Mouse (Mus musculus) embryonic facial prominence, embryonic 13.5 days (tissue): ENCODE measurements at regions not wholly inside any gene's neighbourhood (a gene's known extent, or its start where the extent isn't known, plus 50 kb on each side); places are given as distances from the start of the nearest gene placed in this dataset.

Experiments used
- ATAC-seq: fragments of 200-750 bp; cut with Nextera tagmentation; 2 replicates; pipeline ENCODE4 v1.8.0; 2017; ENCODE audit warnings: low read depth; ENCODE audit not compliant: insufficient number of reproducible peaks, insufficient read depth, low FRiP score, low TSS enrichment
- H3K27ac ChIP-seq: fragments of 300-500 bp; sonication (generic); 2 replicates; pipeline ENCODE4 v1.5.1; 2015; ENCODE audit warnings: moderate library complexity, mild to moderate bottlenecking, inconsistent platforms
- H3K27me3 ChIP-seq: fragments of 300-500 bp; sonication (generic); 2 replicates; pipeline ENCODE4 v1.6.1; 2015; ENCODE audit warnings: mild to moderate bottlenecking, inconsistent platforms
- H3K36me3 ChIP-seq: fragments of 300-500 bp; sonication (generic); 2 replicates; pipeline ENCODE4 v1.6.1; 2015; ENCODE audit warnings: mild to moderate bottlenecking, inconsistent platforms
- H3K4me1 ChIP-seq: fragments of 300-500 bp; sonication (generic); 2 replicates; pipeline ENCODE4 v1.6.1; 2015; ENCODE audit warnings: inconsistent platforms
- H3K4me2 ChIP-seq: fragments of 300-500 bp; sonication (generic); 2 replicates; pipeline ENCODE4 v1.6.1; 2015; ENCODE audit warnings: moderate library complexity, mild to moderate bottlenecking, inconsistent platforms
- H3K4me3 ChIP-seq: fragments of 300-500 bp; sonication (generic); 2 replicates; pipeline ENCODE4 v1.5.1; 2015; ENCODE audit warnings: mild to moderate bottlenecking, inconsistent platforms
- H3K9ac ChIP-seq: fragments of 300-500 bp; sonication (generic); 2 replicates; pipeline ENCODE4 v1.6.1; 2015; ENCODE audit warnings: mild to moderate bottlenecking, inconsistent platforms
- H3K9me3 ChIP-seq: fragments of 300-500 bp; sonication (generic); 2 replicates; pipeline ENCODE4 v1.6.1; 2016; ENCODE audit warnings: inconsistent platforms
- WGBS: fragments of 180-500 bp; shearing (Covaris S2); methylation state at CpG from one replicate; pipeline ENCODE4 v1.1.7; 2015; ENCODE audit warnings: mixed read lengths; 5-methylcytosine and 5-hydroxymethylcytosine counted together

- no peaks in the 10 kb centered on the region for H3K9me3 ChIP-seq
- peaks cover 5% of the 10 kb centered on the region; the same call in 1 of the 2 replicates for H3K4me1 ChIP-seq
- H3K36me3 ChIP-seq, result no peaks in the 10 kb centered on the region
- no peaks in the 10 kb centered on the region for H3K27me3 ChIP-seq
- no peak overlapping the region for H3K4me2 ChIP-seq
- no peak for ATAC-seq
- WGBS, result 79% methylated on average over 2 of the region's 2 CpGs
- no peak overlapping the region for H3K9ac ChIP-seq
- no peak overlapping the region for H3K4me3 ChIP-seq
- no peak overlapping the region for H3K27ac ChIP-seq
Measured at GRCm38 (mm10) chr10:8016741-8017140, 60.7 kb upstream of the Tab2 start.

GRCm38 (mm10) chr10:8011744-8012143 is 55.7 kb upstream of the Tab2 start:
- no peaks in the 10 kb centered on the region for H3K27me3 ChIP-seq
- H3K4me3 ChIP-seq, result no peak overlapping the region
- H3K36me3 ChIP-seq, result no peaks in the 10 kb centered on the region
- no peak overlapping the region for H3K27ac ChIP-seq
- 50% methylated on average over 4 of the region's 4 CpGs for WGBS
- H3K4me1 ChIP-seq, result no peaks in the 10 kb centered on the region
- ATAC-seq, result no peak
- no peak overlapping the region for H3K4me2 ChIP-seq
- H3K9ac ChIP-seq, result no peak overlapping the region
- H3K9me3 ChIP-seq, result no peaks in the 10 kb centered on the region

GRCm38 (mm10) chr10:8011138-8011537 is 55.1 kb upstream of the Tab2 start:
- H3K4me2 ChIP-seq, result no peak overlapping the region
- H3K4me1 ChIP-seq, result no peaks in the 10 kb centered on the region
- H3K9me3 ChIP-seq, result no peaks in the 10 kb centered on the region
- H3K4me3 ChIP-seq, result no peak overlapping the region
- ATAC-seq, result no peak
- H3K27me3 ChIP-seq, result no peaks in the 10 kb centered on the region
- no peak overlapping the region for H3K9ac ChIP-seq
- H3K27ac ChIP-seq, result no peak overlapping the region
- 84% methylated on average over 9 of the region's 9 CpGs for WGBS
- no peaks in the 10 kb centered on the region for H3K36me3 ChIP-seq

- Histone ChIP-seq H3K4me3 (no peak overlapping the region), H3K36me3 (no peaks in the 10 kb centered on the region), H3K27ac (no peak overlapping the region), H3K4me2 (no peak overlapping the region), H3K9me3 (no peaks in the 10 kb centered on the region), H3K9ac (no peak overlapping the region), H3K4me1 (no peaks in the 10 kb centered on the region), H3K27me3 (no peaks in the 10 kb centered on the region)
- ATAC-seq, result no peak
- 76% methylated on average over 1 of the region's 1 CpGs for WGBS
Measured at GRCm38 (mm10) chr10:8009855-8010254, 53.8 kb upstream of the Tab2 start.

GRCm38 (mm10) chr10:8007990-8008368 is 51.9 kb upstream of the Tab2 start:
- no peaks in the 10 kb centered on the region for H3K36me3 ChIP-seq
- H3K4me3 ChIP-seq, result no peak overlapping the region
- no peak for ATAC-seq

GRCm38 (mm10) chr10:8007286-8007989 is 51.4 kb upstream of the Tab2 start:
- Histone ChIP-seq H3K27me3 (no peaks in the 10 kb centered on the region), H3K4me3 (no peak overlapping the region), H3K27ac (no peak overlapping the region), H3K4me1 (no peaks in the 10 kb centered on the region), H3K36me3 (no peaks in the 10 kb centered on the region), H3K9me3 (no peaks in the 10 kb centered on the region), H3K9ac (no peak overlapping the region), H3K4me2 (no peak overlapping the region)
- WGBS, result 72% methylated on average over 5 of the region's 5 CpGs
- ATAC-seq, result no peak

More at GRCm38 (mm10) chr10:8007990-8008368, 51.9 kb upstream of the Tab2 start:
- no peaks in the 10 kb centered on the region for H3K27me3 ChIP-seq
- H3K9ac ChIP-seq, result no peak overlapping the region
- 54% methylated on average over 3 of the region's 3 CpGs for WGBS
- no peaks in the 10 kb centered on the region for H3K9me3 ChIP-seq
- H3K27ac ChIP-seq, result no peak overlapping the region
- no peak overlapping the region for H3K4me2 ChIP-seq
- H3K4me1 ChIP-seq, result no peaks in the 10 kb centered on the region
